Mouse (Mus musculus): ENCODE measurements around the gene Hspa2.

Gene Hspa2

GRCm38 (mm10) chr12:76403886-76404537 lies at the start of gene Hspa2:
Gene Hspa2 (plus strand): TSS chr12:76404176.
- in situ Hi-C loops (cut with MboI; ENCODE audit: low pct_unique_long_range_greater_than_20kb in 1 of 2, low sequenced_read_pairs in 2 of 2, unreplicated experiment in 1 of 2), result no loop called here

GRCm38 (mm10) chr12:76360868-76361267 lies 43.1 kb upstream of the Hspa2 start:
- in situ Hi-C loops (cut with MboI; ENCODE audit: low pct_unique_long_range_greater_than_20kb in 1 of 2, low sequenced_read_pairs in 2 of 2, unreplicated experiment in 1 of 2), result no loop called here

- in situ Hi-C loops (cut with MboI; ENCODE audit: low pct_unique_long_range_greater_than_20kb in 1 of 2, low sequenced_read_pairs in 2 of 2, unreplicated experiment in 1 of 2), result no loop called here
Observed at GRCm38 (mm10) chr12:76361405-76362302, 42.3 kb upstream of the Hspa2 start.

GRCm38 (mm10) chr12:76362303-76362676 lies 41.7 kb upstream of the Hspa2 start:
- in situ Hi-C loops (cut with MboI; ENCODE audit: low pct_unique_long_range_greater_than_20kb in 1 of 2, low sequenced_read_pairs in 2 of 2, unreplicated experiment in 1 of 2), result no loop called here

GRCm38 (mm10) chr12:76366276-76366675 lies 37.7 kb upstream of the Hspa2 start:
- in situ Hi-C loops (cut with MboI; ENCODE audit: low pct_unique_long_range_greater_than_20kb in 1 of 2, low sequenced_read_pairs in 2 of 2, unreplicated experiment in 1 of 2), result no loop called here

GRCm38 (mm10) chr12:76367096-76367995 lies 36.6 kb upstream of the Hspa2 start:
- in situ Hi-C loops (cut with MboI; ENCODE audit: low pct_unique_long_range_greater_than_20kb in 1 of 2, low sequenced_read_pairs in 2 of 2, unreplicated experiment in 1 of 2), result no loop called here

- in situ Hi-C loops (cut with MboI; ENCODE audit: low pct_unique_long_range_greater_than_20kb in 1 of 2, low sequenced_read_pairs in 2 of 2, unreplicated experiment in 1 of 2), result no loop called here
Observed at GRCm38 (mm10) chr12:76368201-76368789, 35.7 kb upstream of the Hspa2 start.

- in situ Hi-C loops (cut with MboI; ENCODE audit: low pct_unique_long_range_greater_than_20kb in 1 of 2, low sequenced_read_pairs in 2 of 2, unreplicated experiment in 1 of 2), result no loop called here
Observed at GRCm38 (mm10) chr12:76368790-76369205, 35.2 kb upstream of the Hspa2 start.

- in situ Hi-C loops (cut with MboI; ENCODE audit: low pct_unique_long_range_greater_than_20kb in 1 of 2, low sequenced_read_pairs in 2 of 2, unreplicated experiment in 1 of 2), result no loop called here
Observed at GRCm38 (mm10) chr12:76369206-76369977, 34.6 kb upstream of the Hspa2 start, which contains the start of gene Zbtb25. Gene Zbtb25 (minus strand): TSS chr12:76369602.

- in situ Hi-C loops (cut with MboI; ENCODE audit: low pct_unique_long_range_greater_than_20kb in 1 of 2, low sequenced_read_pairs in 2 of 2, unreplicated experiment in 1 of 2), result no loop called here
Observed at GRCm38 (mm10) chr12:76369978-76370830, 33.8 kb upstream of the Hspa2 start, which contains the start of gene Zbtb1. Gene Zbtb1 (plus strand): TSS chr12:76370266.

- in situ Hi-C loops (cut with MboI; ENCODE audit: low pct_unique_long_range_greater_than_20kb in 1 of 2, low sequenced_read_pairs in 2 of 2, unreplicated experiment in 1 of 2), result no loop called here
Observed at GRCm38 (mm10) chr12:76370831-76371571, 33.0 kb upstream of the Hspa2 start.

GRCm38 (mm10) chr12:76372046-76372445 lies 31.9 kb upstream of the Hspa2 start:
- in situ Hi-C loops (cut with MboI; ENCODE audit: low pct_unique_long_range_greater_than_20kb in 1 of 2, low sequenced_read_pairs in 2 of 2, unreplicated experiment in 1 of 2), result no loop called here

GRCm38 (mm10) chr12:76372881-76373818 lies 30.8 kb upstream of the Hspa2 start:
- in situ Hi-C loops (cut with MboI; ENCODE audit: low pct_unique_long_range_greater_than_20kb in 1 of 2, low sequenced_read_pairs in 2 of 2, unreplicated experiment in 1 of 2), result no loop called here

- in situ Hi-C loops (cut with MboI; ENCODE audit: low pct_unique_long_range_greater_than_20kb in 1 of 2, low sequenced_read_pairs in 2 of 2, unreplicated experiment in 1 of 2), result no loop called here
Observed at GRCm38 (mm10) chr12:76373991-76374390, 30.0 kb upstream of the Hspa2 start.

GRCm38 (mm10) chr12:76374911-76375310 lies 29.1 kb upstream of the Hspa2 start:
- in situ Hi-C loops (cut with MboI; ENCODE audit: low pct_unique_long_range_greater_than_20kb in 1 of 2, low sequenced_read_pairs in 2 of 2, unreplicated experiment in 1 of 2), result no loop called here

Measured in mouse embryonic stem cell (cell line).